Mouse (Mus musculus): ENCODE measurements at regions not wholly inside any gene's neighbourhood (a gene's known extent, or its start where the extent isn't known, plus 50 kb on each side); places are given as distances from the start of the nearest gene placed in this dataset.

- Histone ChIP-seq H3K9me3 (ENCODE audit: low read depth, low read length) (no peaks in the 10 kb centered on the region), H3K27me3 (ENCODE audit: insufficient read depth, low read length) (no peaks in the 10 kb centered on the region), H3K9ac (no peak overlapping the region), H3K4me3 (ENCODE audit: low read depth, low read length) (no peak overlapping the region), H3K4me2 (no peak overlapping the region), H3K27ac (ENCODE audit: low read depth) (no peak overlapping the region), H3K4me1 (ENCODE audit: insufficient read depth) (no peaks in the 10 kb centered on the region), H3K36me3 (ENCODE audit: insufficient read depth) (no peaks in the 10 kb centered on the region)
- ATAC-seq (ENCODE audit: insufficient read depth) (no peak), DNase-seq (no peak)
- 85% methylated on average over 2 of the region's 2 CpGs for WGBS
- no peak for TF ChIP-seq CTCF (IDR thresholded peaks at IDR 0.05; ENCODE audit: low read depth)
Measured at GRCm38 (mm10) chr17:58710748-58711478, 280.3 kb downstream of the Pdzph1 start.

GRCm38 (mm10) chr17:58690211-58690610, 301.0 kb downstream of the Pdzph1 start:
- Histone ChIP-seq H3K9ac (no peak overlapping the region), H3K36me3 (ENCODE audit: insufficient read depth) (no peaks in the 10 kb centered on the region), H3K27ac (ENCODE audit: low read depth) (no peak overlapping the region), H3K4me3 (ENCODE audit: low read depth, low read length) (no peak overlapping the region), H3K4me1 (ENCODE audit: insufficient read depth) (no peaks in the 10 kb centered on the region), H3K9me3 (ENCODE audit: low read depth, low read length) (no peaks in the 10 kb centered on the region), H3K27me3 (ENCODE audit: insufficient read depth, low read length) (no peaks in the 10 kb centered on the region), H3K4me2 (no peak overlapping the region)
- WGBS = 75% methylated on average over 1 of the region's 1 CpGs
- no peak for TF ChIP-seq CTCF (IDR thresholded peaks at IDR 0.05; ENCODE audit: low read depth)
- no peak for ATAC-seq (ENCODE audit: insufficient read depth)
- no peak for DNase-seq

GRCm38 (mm10) chr17:58672291-58672690, 318.9 kb downstream of the Pdzph1 start:
- ATAC-seq (ENCODE audit: insufficient read depth) = no peak
- WGBS = 58% methylated on average over 2 of the region's 2 CpGs
- H3K9ac ChIP-seq = no peak overlapping the region

GRCm38 (mm10) chr17:58668036-58668435, 323.1 kb downstream of the Pdzph1 start:
- H3K9ac ChIP-seq = no peak overlapping the region
- H3K4me2 ChIP-seq = no peak overlapping the region
- no peak for ATAC-seq (ENCODE audit: insufficient read depth)
- no peak overlapping the region for H3K27ac ChIP-seq (ENCODE audit: low read depth)
- no peak for TF ChIP-seq CTCF (IDR thresholded peaks at IDR 0.05; ENCODE audit: low read depth)
- H3K36me3 ChIP-seq (ENCODE audit: insufficient read depth) = no peaks in the 10 kb centered on the region
- H3K27me3 ChIP-seq (ENCODE audit: insufficient read depth, low read length) = no peaks in the 10 kb centered on the region
- WGBS = 60% methylated on average over 3 of the region's 3 CpGs
- no peak overlapping the region for H3K4me3 ChIP-seq (ENCODE audit: low read depth, low read length)
- DNase-seq = no peak
- no peaks in the 10 kb centered on the region for H3K4me1 ChIP-seq (ENCODE audit: insufficient read depth)
- no peaks in the 10 kb centered on the region for H3K9me3 ChIP-seq (ENCODE audit: low read depth, low read length)

More at GRCm38 (mm10) chr17:58672291-58672690, 318.9 kb downstream of the Pdzph1 start:
- H3K36me3 ChIP-seq (ENCODE audit: insufficient read depth) = no peaks in the 10 kb centered on the region
- no peaks in the 10 kb centered on the region for H3K9me3 ChIP-seq (ENCODE audit: low read depth, low read length)
- H3K27me3 ChIP-seq (ENCODE audit: insufficient read depth, low read length) = no peaks in the 10 kb centered on the region
- H3K4me3 ChIP-seq (ENCODE audit: low read depth, low read length) = no peak overlapping the region
- no peak overlapping the region for H3K27ac ChIP-seq (ENCODE audit: low read depth)
- no peak for TF ChIP-seq CTCF (IDR thresholded peaks at IDR 0.05; ENCODE audit: low read depth)
- no peak for DNase-seq
- H3K4me1 ChIP-seq (ENCODE audit: insufficient read depth) = no peaks in the 10 kb centered on the region
- no peak overlapping the region for H3K4me2 ChIP-seq

GRCm38 (mm10) chr17:58643793-58644192, 347.4 kb downstream of the Pdzph1 start:
- Histone ChIP-seq H3K4me1 (ENCODE audit: insufficient read depth) (no peaks in the 10 kb centered on the region), H3K4me3 (ENCODE audit: low read depth, low read length) (no peak overlapping the region), H3K36me3 (ENCODE audit: insufficient read depth) (no peaks in the 10 kb centered on the region), H3K27me3 (ENCODE audit: insufficient read depth, low read length) (no peaks in the 10 kb centered on the region), H3K27ac (ENCODE audit: low read depth) (no peak overlapping the region), H3K9me3 (ENCODE audit: low read depth, low read length) (no peaks in the 10 kb centered on the region), H3K9ac (no peak overlapping the region), H3K4me2 (no peak overlapping the region)
- no peak for DNase-seq
- TF ChIP-seq CTCF (IDR thresholded peaks at IDR 0.05; ENCODE audit: low read depth) = no peak
- no peak for ATAC-seq (ENCODE audit: insufficient read depth)
- 7% methylated on average over 1 of the region's 1 CpGs for WGBS

- 35% methylated on average over 1 of the region's 1 CpGs for WGBS
- Histone ChIP-seq H3K27me3 (ENCODE audit: insufficient read depth, low read length) (no peaks in the 10 kb centered on the region), H3K9me3 (ENCODE audit: low read depth, low read length) (no peaks in the 10 kb centered on the region), H3K4me3 (ENCODE audit: low read depth, low read length) (no peak overlapping the region), H3K9ac (no peak overlapping the region), H3K27ac (ENCODE audit: low read depth) (no peak overlapping the region), H3K36me3 (ENCODE audit: insufficient read depth) (no peaks in the 10 kb centered on the region), H3K4me1 (ENCODE audit: insufficient read depth) (no peaks in the 10 kb centered on the region), H3K4me2 (no peak overlapping the region)
- TF ChIP-seq CTCF (IDR thresholded peaks at IDR 0.05; ENCODE audit: low read depth) = no peak
- ATAC-seq (ENCODE audit: insufficient read depth) (peak; percentile 66; the same call in 1 of the 2 replicates), DNase-seq (peak; percentile 61)
Measured at GRCm38 (mm10) chr17:58642273-58642672, 348.9 kb downstream of the Pdzph1 start.

GRCm38 (mm10) chr17:58598911-58599310, 392.3 kb downstream of the Pdzph1 start:
- no peaks in the 10 kb centered on the region for H3K36me3 ChIP-seq (ENCODE audit: insufficient read depth)
- H3K4me3 ChIP-seq (ENCODE audit: low read depth, low read length) = no peak overlapping the region
- no peak for ATAC-seq (ENCODE audit: insufficient read depth)
- no peak overlapping the region for H3K9ac ChIP-seq
- H3K4me2 ChIP-seq = no peak overlapping the region
- H3K27ac ChIP-seq (ENCODE audit: low read depth) = no peak overlapping the region
- TF ChIP-seq CTCF (IDR thresholded peaks at IDR 0.05; ENCODE audit: low read depth) = no peak
- no peaks in the 10 kb centered on the region for H3K4me1 ChIP-seq (ENCODE audit: insufficient read depth)
- no peaks in the 10 kb centered on the region for H3K9me3 ChIP-seq (ENCODE audit: low read depth, low read length)
- WGBS = 33% methylated on average over 1 of the region's 1 CpGs
- no peaks in the 10 kb centered on the region for H3K27me3 ChIP-seq (ENCODE audit: insufficient read depth, low read length)
- DNase-seq = no peak

All from lung, embryonic 14.5 days (tissue).